Comparison of ENCODE assay signal across 25 mouse cellular contexts in genomic region chr2:155961862-155962261, GRCm38 (mm10). TPM values are rescaled to one million over a fixed set of nuclear protein-coding genes. Genes with fewer than 3 reads are reported as not detected.
DNase-seq lines count a peak whose midpoint lies in the region; ATAC-seq and TF ChIP-seq lines count a peak whose summit lies in the region.
"Had no signal": no experiment of that assay in that cellular context is flagged by ENCODE, and none has a peak within 500 bp of the region (broad histone marks: within the 10 kb centered on the region; RNA-seq: fewer than 3 reads in every experiment).

No protein-coding gene starts in this region.

- 70% methylated on average over 10 of the region's 10 CpGs for WGBS in hindbrain, embryonic 13.5 days
- WGBS in hindbrain, embryonic 16.5 days: 66% methylated on average over 9 of the region's 10 CpGs
- 80% methylated on average over 10 of the region's 10 CpGs for WGBS in liver, postnatal 0 days (ENCODE audit: insufficient replicate concordance)
- 84% methylated on average over 10 of the region's 10 CpGs for WGBS in liver, embryonic 11.5 days

- TF ChIP-seq CTCF in liver, postnatal 0 days (IDR thresholded peaks at IDR 0.05; ENCODE audit: low read depth): no peak
- no peak for TF ChIP-seq CTCF in brain, embryonic 14.5 days (IDR thresholded peaks at IDR 0.05; ENCODE audit: borderline replicate concordance, extremely low read depth, insufficient read depth, insufficient read length)

- H3K9ac ChIP-seq in hindbrain, embryonic 13.5 days: peak overlapping the region; percentile 56; the same call in 1 of the 2 replicates
- no peak overlapping the region for H3K9ac ChIP-seq in hindbrain, embryonic 16.5 days (ENCODE audit: low read depth, low read length)
- no peak overlapping the region for H3K9ac ChIP-seq in liver, postnatal 0 days (replicated peaks)
- no peak overlapping the region for H3K9ac ChIP-seq in liver, embryonic 11.5 days (ENCODE audit: low read depth, low read length)
- H3K9ac ChIP-seq: embryonic facial prominence, embryonic 12.5 days; forebrain, embryonic 12.5 days; heart, embryonic 15.5 days; intestine, embryonic 15.5 days had no signal

- peak; percentile 41 for DNase-seq in liver, postnatal 0 days
- no peak for DNase-seq in liver, embryonic 11.5 days (ENCODE audit: low spot score)
- peak; percentile 24 to 29 for DNase-seq in B cell, adult 2 months
- DNase-seq in brain, embryonic 14.5 days (ENCODE audit: low read depth): peak; percentile 31
- no peak for DNase-seq in adrenal gland, postnatal 36 days
- no peak for DNase-seq in adrenal gland, adult 8-10 months
- DNase-seq: adrenal gland, postnatal 10 days; cerebellum, adult 18-20 months; cerebellum, adult 9-11 months; cerebellum, postnatal 36 days; gastrocnemius, postnatal 10 days; heart, adult 2 months; heart, postnatal 14 days had no signal

- peaks cover 41% of the 10 kb centered on the region for H3K36me3 ChIP-seq in hindbrain, embryonic 13.5 days
- peaks cover 11% of the 10 kb centered on the region; the same call in 1 of the 2 replicates for H3K36me3 ChIP-seq in hindbrain, embryonic 16.5 days (ENCODE audit: control insufficient read depth, insufficient read depth, low read length)
- peaks cover 29% of the 10 kb centered on the region for H3K36me3 ChIP-seq in liver, postnatal 0 days (replicated peaks; ENCODE audit: insufficient read depth, low read length)
- H3K36me3 ChIP-seq in liver, embryonic 11.5 days (ENCODE audit: control insufficient read depth, insufficient read depth, low read length): peaks cover 12% of the 10 kb centered on the region; the same call in 1 of the 2 replicates

- peak overlapping the region; percentile 35; the same call in 1 of the 2 replicates for H3K27ac ChIP-seq in hindbrain, embryonic 13.5 days
- H3K27ac ChIP-seq in hindbrain, embryonic 16.5 days (ENCODE audit: low read depth, low read length): no peak overlapping the region
- no peak overlapping the region for H3K27ac ChIP-seq in liver, postnatal 0 days (ENCODE audit: low read depth)
- H3K27ac ChIP-seq in liver, embryonic 11.5 days (ENCODE audit: low read depth, low read length): no peak overlapping the region
- H3K27ac ChIP-seq: embryonic facial prominence, embryonic 12.5 days; forebrain, embryonic 12.5 days; heart, adult 2 months; heart, embryonic 15.5 days; hindbrain, embryonic 10.5 days; intestine, embryonic 15.5 days had no signal

- H3K4me3 ChIP-seq in hindbrain, embryonic 13.5 days: no peak overlapping the region
- H3K4me3 ChIP-seq in hindbrain, embryonic 16.5 days (ENCODE audit: low read length): no peak overlapping the region
- no peak overlapping the region for H3K4me3 ChIP-seq in liver, postnatal 0 days (ENCODE audit: low read depth, low read length)
- H3K4me3 ChIP-seq in liver, embryonic 11.5 days (ENCODE audit: low read depth, low read length): no peak overlapping the region
- H3K4me3 ChIP-seq: embryonic facial prominence, embryonic 12.5 days; forebrain, embryonic 12.5 days; heart, adult 2 months; heart, embryonic 15.5 days; hindbrain, embryonic 10.5 days; intestine, embryonic 15.5 days had no signal

- ATAC-seq in hindbrain, embryonic 13.5 days (ENCODE audit: low FRiP score): no peak
- ATAC-seq in hindbrain, embryonic 16.5 days: no peak
- ATAC-seq in liver, postnatal 0 days: peak; percentile 27; the same call in 1 of the 2 replicates
- ATAC-seq in liver, embryonic 11.5 days (replicated peaks; ENCODE audit: low FRiP score): no peak
- ATAC-seq: forebrain, embryonic 16.5 days; intestine, embryonic 15.5 days had no signal

- TF ChIP-seq POLR2A in brain, embryonic 14.5 days (IDR thresholded peaks at IDR 0.05; ENCODE audit: borderline replicate concordance, extremely low read depth, insufficient read depth, insufficient read length, poor library complexity, severe bottlenecking): no peak

- H3K4me1 ChIP-seq in hindbrain, embryonic 13.5 days (replicated peaks): peaks cover 21% of the 10 kb centered on the region
- peaks cover 6% of the 10 kb centered on the region for H3K4me1 ChIP-seq in hindbrain, embryonic 16.5 days (ENCODE audit: control insufficient read depth, insufficient read depth, low read depth, low read length)
- H3K4me1 ChIP-seq in liver, postnatal 0 days (ENCODE audit: insufficient read depth): peaks cover 5% of the 10 kb centered on the region
- 0 out of 2 replicates have a peak, but pooled peaks cover 5% of the 10 kb centered on the region for H3K4me1 ChIP-seq in liver, embryonic 11.5 days (replicated peaks; ENCODE audit: control insufficient read depth, insufficient read depth, low read length)
- H3K4me1 ChIP-seq: intestine, embryonic 15.5 days had no signal

- H3K4me2 ChIP-seq in hindbrain, embryonic 13.5 days: no peak overlapping the region
- H3K4me2 ChIP-seq in hindbrain, embryonic 16.5 days (ENCODE audit: low read length): no peak overlapping the region
- no peak overlapping the region for H3K4me2 ChIP-seq in liver, postnatal 0 days (ENCODE audit: low read depth, low read length)
- H3K4me2 ChIP-seq in liver, embryonic 11.5 days: no peak overlapping the region
- H3K4me2 ChIP-seq: embryonic facial prominence, embryonic 12.5 days; forebrain, embryonic 12.5 days; heart, embryonic 11.5 days; heart, embryonic 15.5 days; intestine, embryonic 15.5 days had no signal

- H3K27me3 ChIP-seq in hindbrain, embryonic 13.5 days: no peaks in the 10 kb centered on the region
- no peaks in the 10 kb centered on the region for H3K27me3 ChIP-seq in hindbrain, embryonic 16.5 days (replicated peaks; ENCODE audit: control insufficient read depth, insufficient read depth, low read length)
- no peaks in the 10 kb centered on the region for H3K27me3 ChIP-seq in liver, postnatal 0 days (ENCODE audit: insufficient read depth, low read length)
- H3K27me3 ChIP-seq in liver, embryonic 11.5 days (replicated peaks; ENCODE audit: control insufficient read depth, insufficient read depth, low read length): no peaks in the 10 kb centered on the region
- H3K27me3 ChIP-seq: embryonic facial prominence, embryonic 12.5 days; forebrain, embryonic 12.5 days; heart, embryonic 15.5 days; intestine, embryonic 15.5 days had no signal

- no peak for TF ChIP-seq EP300 in liver, postnatal 0 days (IDR thresholded peaks at IDR 0.05; ENCODE audit: low read depth)

- H3K9me3 ChIP-seq in hindbrain, embryonic 13.5 days: no peaks in the 10 kb centered on the region
- H3K9me3 ChIP-seq in hindbrain, embryonic 16.5 days (ENCODE audit: control insufficient read depth, low read length): no peaks in the 10 kb centered on the region
- no peaks in the 10 kb centered on the region for H3K9me3 ChIP-seq in liver, postnatal 0 days (ENCODE audit: low read length)
- H3K9me3 ChIP-seq in liver, embryonic 11.5 days (ENCODE audit: control insufficient read depth, low read length): no peaks in the 10 kb centered on the region
- H3K9me3 ChIP-seq: embryonic facial prominence, embryonic 12.5 days; forebrain, embryonic 12.5 days; G1E; heart, embryonic 15.5 days; hindbrain, embryonic 10.5 days; intestine, embryonic 15.5 days had no signal

RNA-seq across cellular contexts. Expression of gene Cep250, which starts 5.6 kb away (rescaled TPM):
- 18.1 and 18.7 TPM in 2 replicates for polyA plus RNA-seq in hindbrain, embryonic 13.5 days (2015; fragmentation: Nextera tagmentation; extraction: Ambion mirVana)
- 11.5 and 14.0 TPM in 2 replicates for polyA plus RNA-seq in hindbrain, embryonic 16.5 days (2015; fragmentation: Nextera tagmentation; extraction: Ambion mirVana)
- polyA plus RNA-seq in liver, postnatal 0 days (2015; fragmentation: Nextera tagmentation; extraction: Ambion mirVana): 3.1 and 5.0 TPM in 2 replicates
- polyA plus RNA-seq in liver, embryonic 11.5 days (2014; fragmentation: Nextera tagmentation; extraction: Ambion mirVana): 20.9 and 23.3 TPM in 2 replicates
- 16.0 and 23.7 TPM in 2 replicates for polyA plus RNA-seq in brain, embryonic 14.5 days (2012; rRNA removed)
- 10 to 100 TPM; 11.5 to 11.9 TPM for total RNA-seq in adrenal gland, postnatal 36 days (2021)
- 10 to 100 TPM; 12.6 to 27.5 (median 19.7) TPM for total RNA-seq in adrenal gland, adult 8-10 months (2022)

RNA-seq across cellular contexts. Expression of gene Gdf5, which starts 16.7 kb away (rescaled TPM):
- 2.0 and 3.6 TPM in 2 replicates for polyA plus RNA-seq in hindbrain, embryonic 13.5 days (2015; fragmentation: Nextera tagmentation; extraction: Ambion mirVana)
- polyA plus RNA-seq in hindbrain, embryonic 16.5 days (2015; fragmentation: Nextera tagmentation; extraction: Ambion mirVana): 2.3 and 3.1 TPM in 2 replicates
- not detected in 2 replicates for polyA plus RNA-seq in liver, postnatal 0 days (2015; fragmentation: Nextera tagmentation; extraction: Ambion mirVana)
- polyA plus RNA-seq in liver, embryonic 11.5 days (2014; fragmentation: Nextera tagmentation; extraction: Ambion mirVana): 0.19 and 0.30 TPM in 2 replicates
- polyA plus RNA-seq in brain, embryonic 14.5 days (2012; rRNA removed): 1.4 and 1.7 TPM in 2 replicates
- total RNA-seq in adrenal gland, postnatal 36 days (2021): under 1 TPM; 0.56 to 0.89 TPM
- under 1 TPM; 0.18 to 0.77 (median 0.48) TPM for total RNA-seq in adrenal gland, adult 8-10 months (2022)
- total RNA-seq: heart, adult 2 months; heart, postnatal 14 days had no signal
- polyA plus RNA-seq: G1E had no signal

RNA-seq across cellular contexts. Expression of gene Gm15557, which starts 21.3 kb away (rescaled TPM):
- 0.16 TPM in 1 of 2 replicates, not detected in the other for polyA plus RNA-seq in hindbrain, embryonic 13.5 days (2015; fragmentation: Nextera tagmentation; extraction: Ambion mirVana)
- not detected in 2 replicates for polyA plus RNA-seq in hindbrain, embryonic 16.5 days (2015; fragmentation: Nextera tagmentation; extraction: Ambion mirVana)
- polyA plus RNA-seq in liver, postnatal 0 days (2015; fragmentation: Nextera tagmentation; extraction: Ambion mirVana): not detected in 2 replicates
- not detected in 2 replicates for polyA plus RNA-seq in liver, embryonic 11.5 days (2014; fragmentation: Nextera tagmentation; extraction: Ambion mirVana)
- not detected in 2 replicates for polyA plus RNA-seq in brain, embryonic 14.5 days (2012; rRNA removed)
- total RNA-seq in adrenal gland, postnatal 36 days (2021): not detected
- total RNA-seq in adrenal gland, adult 8-10 months (2022): not detected
- total RNA-seq: adrenal gland, postnatal 10 days; gastrocnemius, postnatal 10 days; gastrocnemius, postnatal 4 days; heart, adult 2 months; heart, postnatal 14 days had no signal
- polyA plus RNA-seq: embryonic facial prominence, embryonic 12.5 days; forebrain, embryonic 12.5 days; forebrain, embryonic 16.5 days; frontal cortex, adult 2 months; heart, adult 2 months; heart, embryonic 11.5 days; heart, embryonic 15.5 days; hindbrain, embryonic 10.5 days; intestine, embryonic 15.5 days had no signal

RNA-seq across cellular contexts. Expression of gene Uqcc1, which starts 31.8 kb away (rescaled TPM):
- polyA plus RNA-seq in hindbrain, embryonic 13.5 days (2015; fragmentation: Nextera tagmentation; extraction: Ambion mirVana): 57.6 and 59.6 TPM in 2 replicates
- 66.3 and 74.9 TPM in 2 replicates for polyA plus RNA-seq in hindbrain, embryonic 16.5 days (2015; fragmentation: Nextera tagmentation; extraction: Ambion mirVana)
- 29.3 and 31.7 TPM in 2 replicates for polyA plus RNA-seq in liver, postnatal 0 days (2015; fragmentation: Nextera tagmentation; extraction: Ambion mirVana)
- 76.1 and 83.4 TPM in 2 replicates for polyA plus RNA-seq in liver, embryonic 11.5 days (2014; fragmentation: Nextera tagmentation; extraction: Ambion mirVana)
- 40.4 and 44.9 TPM in 2 replicates for polyA plus RNA-seq in brain, embryonic 14.5 days (2012; rRNA removed)
- 100 to 1,000 TPM; 103 to 126 TPM for total RNA-seq in adrenal gland, postnatal 36 days (2021)
- total RNA-seq in adrenal gland, adult 8-10 months (2022): 100 to 1,000 TPM; 123 to 147 (median 135) TPM

RNA-seq across cellular contexts. Expression of gene 6430550D23Rik, which starts 45.9 kb away (rescaled TPM):
- polyA plus RNA-seq in hindbrain, embryonic 13.5 days (2015; fragmentation: Nextera tagmentation; extraction: Ambion mirVana): 1.8 and 2.4 TPM in 2 replicates
- 1.4 and 2.5 TPM in 2 replicates for polyA plus RNA-seq in hindbrain, embryonic 16.5 days (2015; fragmentation: Nextera tagmentation; extraction: Ambion mirVana)
- 0.64 and 0.90 TPM in 2 replicates for polyA plus RNA-seq in liver, postnatal 0 days (2015; fragmentation: Nextera tagmentation; extraction: Ambion mirVana)
- polyA plus RNA-seq in liver, embryonic 11.5 days (2014; fragmentation: Nextera tagmentation; extraction: Ambion mirVana): 1.6 and 2.8 TPM in 2 replicates
- polyA plus RNA-seq in brain, embryonic 14.5 days (2012; rRNA removed): 3.0 and 5.9 TPM in 2 replicates
- total RNA-seq in adrenal gland, postnatal 36 days (2021): 1 to 10 TPM; 1.5 to 2.8 TPM
- total RNA-seq in adrenal gland, adult 8-10 months (2022): 1 to 10 TPM; 1.3 to 6.1 (median 3.5) TPM

Comparison
In these comparisons a context has a peak if more than half of its experiments do, and no peak if none do; other contexts are left out.
1. DNase-seq: peak in liver, postnatal 0 days (single experiment), B cell, adult 2 months (2 of 2) and brain, embryonic 14.5 days (single experiment); none in liver, embryonic 11.5 days (single experiment), adrenal gland, postnatal 36 days (0 of 2) and adrenal gland, adult 8-10 months (single experiment).